Mouse (Mus musculus) stomach, embryonic 14.5 days (tissue): Measurements from ENCODE around the gene Tnk2. TPM values are rescaled to one million over a fixed set of nuclear protein-coding genes. Genes with fewer than 3 reads are reported as not detected.

Experiments used
- ATAC-seq: fragments of 200-750 bp; cut with Nextera tagmentation; 2 replicates; pipeline ENCODE4 v1.8.0; 2017; ENCODE audit warnings: low read depth, moderate TSS enrichment; ENCODE audit not compliant: insufficient number of reproducible peaks, insufficient read depth, low FRiP score
- H3K27ac ChIP-seq: fragments of 300-500 bp; sonication (generic); 2 replicates; pipeline ENCODE4 v1.5.1; 2014; ENCODE audit warnings: mild to moderate bottlenecking, low read length, moderate library complexity, mixed read lengths
- H3K27me3 ChIP-seq: fragments of 300-500 bp; sonication (generic); 2 replicates; pipeline ENCODE4 v1.6.1; 2014; ENCODE audit warnings: low read length, control low read depth, mixed read lengths; ENCODE audit not compliant: control insufficient read depth, insufficient read depth
- H3K36me3 ChIP-seq: fragments of 300-500 bp; sonication (generic); 2 replicates; pipeline ENCODE4 v1.6.1; 2014; ENCODE audit warnings: mild to moderate bottlenecking, control low read depth, low read length, moderate library complexity, mixed read lengths; ENCODE audit not compliant: control insufficient read depth, insufficient read depth
- H3K4me1 ChIP-seq: fragments of 300-500 bp; sonication (generic); 2 replicates; pipeline ENCODE4 v1.6.1; 2014; ENCODE audit warnings: low read length, control low read depth, mixed read lengths; ENCODE audit not compliant: control insufficient read depth, insufficient read depth
- H3K4me2 ChIP-seq: fragments of 300-500 bp; sonication (generic); replicated peaks from 2 replicates; pipeline ENCODE4 v1.6.1; 2014; ENCODE audit warnings: low read depth, low read length, control low read depth
- H3K4me3 ChIP-seq: fragments of 300-500 bp; sonication (generic); 2 replicates; pipeline ENCODE4 v1.5.1; 2014; ENCODE audit warnings: low read depth, low read length, control low read depth
- H3K9ac ChIP-seq: fragments of 300-500 bp; sonication (generic); replicated peaks from 2 replicates; pipeline ENCODE4 v1.6.1; 2014; ENCODE audit warnings: low read depth, mild to moderate bottlenecking, control low read depth, low read length, moderate library complexity, mixed read lengths
- H3K9me3 ChIP-seq: fragments of 300-500 bp; sonication (generic); 2 replicates; pipeline ENCODE4 v1.6.1; 2016; ENCODE audit warnings: low read depth, low read length, control low read depth; ENCODE audit not compliant: control insufficient read depth
- WGBS: fragments of 180-500 bp; shearing (Covaris S2); extraction: QIAGEN DNeasy Blood & Tissue Kit; methylation state at CpG from one replicate; pipeline ENCODE4 v1.1.7; 2014; 5-methylcytosine and 5-hydroxymethylcytosine counted together
- polyA plus RNA-seq: library from polyadenylated mRNA; unstranded; fragments of >200 nt; fragmentation: Nextera tagmentation; extraction: Ambion mirVana; gene quantifications from 2 replicates; pipeline ENCODE4 v1.2.1, GENCODE M21; 2014

Tnk2 gene
- polyA plus RNA-seq, 1 experiment from 2014 or later: 17.1 TPM

GRCm38 (mm10) chr16:32680806-32681205 is 37.1 kb downstream of the Tnk2 start:
- 91% methylated on average over 6 of the region's 6 CpGs for WGBS
- H3K27ac ChIP-seq: no peak overlapping the region
- no peak overlapping the region for H3K4me2 ChIP-seq
- H3K36me3 ChIP-seq: peaks cover 56% of the 10 kb centered on the region
- no peaks in the 10 kb centered on the region for H3K27me3 ChIP-seq
- ATAC-seq: no peak
- no peaks in the 10 kb centered on the region for H3K4me1 ChIP-seq
- no peak overlapping the region for H3K9ac ChIP-seq
- no peaks in the 10 kb centered on the region for H3K9me3 ChIP-seq
- H3K4me3 ChIP-seq: no peak overlapping the region

GRCm38 (mm10) chr16:32682194-32682593 is 38.5 kb downstream of the Tnk2 start:
- Histone ChIP-seq H3K4me3 (no peak overlapping the region), H3K36me3 (peaks cover 45% of the 10 kb centered on the region), H3K27ac (no peak overlapping the region), H3K4me2 (no peak overlapping the region), H3K9me3 (no peaks in the 10 kb centered on the region), H3K4me1 (no peaks in the 10 kb centered on the region), H3K27me3 (no peaks in the 10 kb centered on the region), H3K9ac (no peak overlapping the region)
- ATAC-seq: no peak
- 29% methylated on average over 5 of the region's 5 CpGs for WGBS

DNA sequence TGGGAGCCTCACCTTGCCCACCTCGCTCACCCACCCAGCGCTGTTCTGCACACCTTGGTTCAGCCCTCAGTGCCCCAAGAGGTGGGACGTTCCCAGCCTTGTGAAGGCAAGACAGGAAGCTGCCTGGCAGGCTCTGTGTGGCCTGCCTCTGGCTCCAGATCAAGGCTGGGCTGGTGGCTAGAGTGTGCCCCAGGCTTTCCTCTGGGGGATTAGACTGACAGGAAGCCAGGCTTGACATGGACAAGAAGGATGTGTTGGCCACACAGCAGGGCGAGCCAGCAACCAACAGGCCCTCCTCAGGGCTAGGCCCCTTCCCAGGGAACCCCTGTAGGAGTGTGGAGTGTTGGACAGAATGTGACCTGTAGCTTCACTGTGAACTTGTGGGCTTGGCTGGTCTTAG is 39.2 kb downstream of the Tnk2 start:
- Histone ChIP-seq H3K4me1 (no peaks in the 10 kb centered on the region), H3K36me3 (peaks cover 43% of the 10 kb centered on the region), H3K27ac (no peak overlapping the region), H3K9ac (no peak overlapping the region), H3K4me2 (no peak overlapping the region), H3K27me3 (no peaks in the 10 kb centered on the region), H3K4me3 (no peak overlapping the region), H3K9me3 (no peaks in the 10 kb centered on the region)
- no peak for ATAC-seq
- 81% methylated on average over 4 of the region's 4 CpGs for WGBS

DNA sequence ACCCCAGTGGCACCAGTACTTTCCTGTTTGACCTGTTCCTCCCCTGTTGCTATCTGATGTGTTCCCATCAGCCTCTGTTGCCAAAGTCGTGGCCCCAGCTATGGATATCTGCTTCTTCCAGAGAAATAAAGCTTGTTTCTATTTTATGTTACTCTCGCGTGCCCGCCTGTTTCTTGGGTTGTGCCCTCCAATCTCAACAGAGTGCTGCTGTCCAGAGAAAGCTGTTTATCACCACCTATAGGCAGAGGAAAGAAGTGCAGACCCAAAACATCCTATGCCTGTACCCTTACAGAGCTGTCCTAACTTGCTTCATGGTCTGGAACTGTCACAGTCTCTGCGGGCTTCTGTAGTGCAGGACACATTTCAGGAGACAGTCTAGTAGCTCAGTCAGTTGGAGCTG is 39.7 kb downstream of the Tnk2 start:
- no peak overlapping the region for H3K27ac ChIP-seq
- H3K4me1 ChIP-seq: no peaks in the 10 kb centered on the region
- ATAC-seq: no peak
- no peaks in the 10 kb centered on the region for H3K9me3 ChIP-seq
- WGBS: 43% methylated on average over 5 of the region's 5 CpGs
- no peak overlapping the region for H3K4me2 ChIP-seq
- no peak overlapping the region for H3K4me3 ChIP-seq
- no peak overlapping the region for H3K9ac ChIP-seq
- H3K36me3 ChIP-seq: peaks cover 40% of the 10 kb centered on the region
- H3K27me3 ChIP-seq: no peaks in the 10 kb centered on the region

GRCm38 (mm10) chr16:32685405-32685804 is 41.7 kb downstream of the Tnk2 start:
- no peak overlapping the region for H3K4me3 ChIP-seq
- no peaks in the 10 kb centered on the region for H3K9me3 ChIP-seq
- no peak for ATAC-seq
- H3K9ac ChIP-seq: no peak overlapping the region
- WGBS: 39% methylated on average over 10 of the region's 10 CpGs
- H3K27me3 ChIP-seq: no peaks in the 10 kb centered on the region
- H3K4me2 ChIP-seq: no peak overlapping the region
- peaks cover 21% of the 10 kb centered on the region for H3K36me3 ChIP-seq
- no peaks in the 10 kb centered on the region for H3K4me1 ChIP-seq
- H3K27ac ChIP-seq: no peak overlapping the region

DNA sequence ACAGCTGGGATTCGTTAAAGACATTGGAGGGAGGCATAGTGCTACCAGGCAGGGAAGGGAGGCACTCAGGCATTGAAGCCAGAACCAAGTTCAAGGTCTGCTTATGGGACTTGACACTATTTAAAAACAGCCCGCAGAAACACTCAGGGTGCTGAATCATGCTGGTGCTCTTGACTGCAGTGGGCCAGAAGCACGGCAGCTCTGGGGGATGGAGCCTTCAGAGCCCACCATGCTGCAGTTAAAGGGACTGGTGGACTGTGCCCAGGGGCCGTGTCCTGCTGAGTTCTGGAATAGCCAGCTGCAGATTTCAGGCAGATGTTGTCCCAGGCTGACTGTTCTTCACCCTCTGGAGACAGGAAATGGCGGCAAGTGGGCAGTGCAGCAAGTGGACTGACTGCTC is 42.3 kb downstream of the Tnk2 start:
- Histone ChIP-seq H3K9me3 (no peaks in the 10 kb centered on the region), H3K4me3 (no peak overlapping the region), H3K27ac (no peak overlapping the region), H3K4me2 (no peak overlapping the region), H3K27me3 (no peaks in the 10 kb centered on the region), H3K36me3 (peaks cover 15% of the 10 kb centered on the region), H3K4me1 (no peaks in the 10 kb centered on the region), H3K9ac (no peak overlapping the region)
- 57% methylated on average over 5 of the region's 5 CpGs for WGBS
- no peak for ATAC-seq

- H3K9me3 ChIP-seq: no peaks in the 10 kb centered on the region
- no peak overlapping the region for H3K9ac ChIP-seq
Observed at GRCm38 (mm10) chr16:32687221-32687620, 43.5 kb downstream of the Tnk2 start.

DNA sequence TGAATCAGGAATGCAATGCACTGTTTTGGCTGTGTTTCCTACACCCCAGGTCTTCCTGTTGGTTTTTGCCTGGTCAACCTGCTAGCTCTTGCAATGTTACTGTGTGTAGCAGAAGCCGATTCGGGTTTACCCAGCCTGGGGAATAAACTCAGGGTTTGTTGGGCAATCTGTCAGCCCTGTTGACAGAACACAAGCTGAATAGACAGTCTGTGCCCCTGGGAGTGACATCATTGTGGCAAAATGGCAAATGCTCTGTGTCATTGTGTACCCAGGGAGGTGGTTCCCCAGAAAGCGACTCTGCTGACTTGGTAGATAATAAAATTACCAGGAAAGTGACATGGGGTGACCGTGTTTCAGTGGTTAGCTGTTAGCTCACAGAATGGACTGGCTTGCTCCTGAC is 45.1 kb downstream of the Tnk2 start:
- Histone ChIP-seq H3K4me3 (no peak overlapping the region), H3K27ac (no peak overlapping the region), H3K9ac (no peak overlapping the region), H3K27me3 (no peaks in the 10 kb centered on the region), H3K4me2 (no peak overlapping the region), H3K9me3 (no peaks in the 10 kb centered on the region), H3K4me1 (no peaks in the 10 kb centered on the region), H3K36me3 (no peaks in the 10 kb centered on the region)
- ATAC-seq: no peak
- 45% methylated on average over 4 of the region's 4 CpGs for WGBS

More at GRCm38 (mm10) chr16:32687221-32687620, 43.5 kb downstream of the Tnk2 start:
- Histone ChIP-seq H3K36me3 (peaks cover 10% of the 10 kb centered on the region), H3K27me3 (no peaks in the 10 kb centered on the region), H3K4me3 (no peak overlapping the region), H3K4me2 (no peak overlapping the region), H3K27ac (no peak overlapping the region), H3K4me1 (no peaks in the 10 kb centered on the region)
- WGBS: 76% methylated on average over 5 of the region's 5 CpGs
- ATAC-seq: no peak

DNA sequence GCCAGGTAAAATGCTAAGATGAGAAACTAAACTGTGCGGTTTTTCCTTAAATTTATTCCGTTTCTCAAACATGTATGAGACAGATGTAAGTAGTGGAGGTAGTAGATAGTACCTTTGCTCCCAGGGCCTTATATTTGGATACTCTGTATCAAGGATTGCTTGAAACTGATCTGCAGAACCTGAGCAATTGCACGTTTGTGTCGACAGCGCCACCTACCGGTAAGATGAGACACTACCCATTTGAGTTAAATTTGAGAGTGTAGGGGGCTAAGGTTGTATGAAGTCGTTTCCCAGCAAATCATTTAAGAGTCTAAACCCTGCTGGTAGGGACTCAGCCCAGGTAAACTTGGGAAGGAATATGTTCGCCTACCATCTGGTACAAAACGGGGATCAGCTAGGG is 45.8 kb downstream of the Tnk2 start:
- Histone ChIP-seq H3K9ac (no peak overlapping the region), H3K9me3 (no peaks in the 10 kb centered on the region), H3K4me3 (no peak overlapping the region), H3K27ac (no peak overlapping the region), H3K4me1 (no peaks in the 10 kb centered on the region), H3K27me3 (no peaks in the 10 kb centered on the region), H3K4me2 (no peak overlapping the region), H3K36me3 (no peaks in the 10 kb centered on the region)
- 5% methylated on average over 9 of the region's 9 CpGs for WGBS
- peak; percentile 21; the same call in 1 of the 2 replicates for ATAC-seq
